Mouse (Mus musculus): ENCODE measurements around the gene H2-M10.2. TPM values are rescaled to one million over a fixed set of nuclear protein-coding genes. Genes with fewer than 3 reads are reported as not detected.

H2-M10.2 gene
- not detected in 2 replicates for polyA plus RNA-seq (2015; fragmentation: Nextera tagmentation; extraction: Ambion mirVana)

DNA sequence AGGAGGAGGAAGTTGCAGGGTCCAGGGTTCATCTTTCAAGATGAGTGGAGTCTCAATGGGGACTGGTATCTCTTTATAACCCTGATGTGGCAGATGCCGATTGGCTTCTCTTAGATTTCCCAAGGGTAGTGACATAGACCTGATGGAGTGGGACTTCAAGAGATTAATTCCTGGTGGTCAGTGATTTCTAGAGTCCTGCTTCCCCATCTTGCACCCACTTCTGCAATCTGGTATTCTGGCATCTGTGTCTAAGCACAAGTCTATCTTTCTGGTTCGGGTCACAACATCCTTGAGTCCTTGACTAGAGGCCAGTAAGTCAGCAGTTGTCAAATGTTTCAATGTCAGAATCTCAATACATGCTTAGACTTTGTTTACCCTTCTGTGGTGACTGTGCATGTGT lies at the start of gene H2-M10.2:
Gene H2-M10.2, minus strand, starts transcription at position 101 of the 400 bp plus-strand sequence.
- Histone ChIP-seq H3K4me1 (replicated peaks; ENCODE audit: insufficient read depth, low read length) (no peaks in the 10 kb centered on the region), H3K27me3 (ENCODE audit: insufficient read depth, low read length) (no peaks in the 10 kb centered on the region), H3K27ac (no peak within 1 kb of the TSS), H3K9me3 (replicated peaks; ENCODE audit: low read length) (0 out of 2 replicates have a peak, but pooled peaks cover 4% of the 10 kb centered on the region), H3K4me3 (replicated peaks; ENCODE audit: low read depth, low read length) (no peak within 1 kb of the TSS), H3K4me2 (ENCODE audit: low read length) (no peak within 1 kb of the TSS), H3K9ac (ENCODE audit: low read depth, low read length) (no peak within 1 kb of the TSS), H3K36me3 (ENCODE audit: insufficient read depth, low read length) (0 out of 2 replicates have a peak, but pooled peaks cover 4% of the 10 kb centered on the region)
- DNase-seq (ENCODE audit: low spot score) = no peak
- TF ChIP-seq CTCF (IDR thresholded peaks at IDR 0.05; ENCODE audit: low read depth) = no peak
- ATAC-seq (replicated peaks; ENCODE audit: low FRiP score, low read depth) = no peak
- 89% methylated on average over 2 of the region's 2 CpGs for whole genome bisulfite sequencing

DNA sequence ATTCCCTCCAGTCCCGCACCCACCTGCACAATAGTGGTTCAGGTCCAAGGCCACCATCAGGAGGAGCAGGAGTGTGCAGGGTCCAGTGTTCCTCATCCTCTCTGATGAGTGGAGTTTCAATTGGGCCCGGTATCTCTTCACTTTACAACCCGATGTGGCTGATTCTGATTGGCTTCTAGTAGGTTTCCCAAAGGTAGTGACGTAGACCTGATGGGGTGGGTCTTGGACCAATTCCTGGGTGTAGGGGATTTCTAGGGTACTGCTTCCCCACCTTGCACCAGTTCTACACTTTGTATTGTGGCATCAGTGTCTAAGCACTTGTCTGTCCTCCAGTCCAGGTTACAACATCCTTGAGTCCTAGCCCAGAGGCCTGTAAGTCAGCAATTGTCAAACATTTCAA lies 39.8 kb upstream of the H2-M10.2 start, which contains the start of gene H2-M10.1:
Gene H2-M10.1, minus strand, starts transcription at position 101 of the 400 bp plus-strand sequence.
- Histone ChIP-seq H3K4me1 (replicated peaks; ENCODE audit: insufficient read depth, low read length) (no peaks in the 10 kb centered on the region), H3K9me3 (replicated peaks; ENCODE audit: low read length) (no peaks in the 10 kb centered on the region), H3K4me3 (replicated peaks; ENCODE audit: low read depth, low read length) (no peak within 1 kb of the TSS), H3K4me2 (ENCODE audit: low read length) (no peak within 1 kb of the TSS), H3K27ac (no peak within 1 kb of the TSS), H3K27me3 (ENCODE audit: insufficient read depth, low read length) (no peaks in the 10 kb centered on the region), H3K36me3 (ENCODE audit: insufficient read depth, low read length) (no peaks in the 10 kb centered on the region), H3K9ac (ENCODE audit: low read depth, low read length) (no peak within 1 kb of the TSS)
- 92% methylated on average over 4 of the region's 4 CpGs for WGBS
- ATAC-seq (replicated peaks; ENCODE audit: low FRiP score, low read depth) (no peak), DNase-seq (ENCODE audit: low spot score) (no peak)
- TF ChIP-seq CTCF (IDR thresholded peaks at IDR 0.05; ENCODE audit: low read depth) = no peak

DNA sequence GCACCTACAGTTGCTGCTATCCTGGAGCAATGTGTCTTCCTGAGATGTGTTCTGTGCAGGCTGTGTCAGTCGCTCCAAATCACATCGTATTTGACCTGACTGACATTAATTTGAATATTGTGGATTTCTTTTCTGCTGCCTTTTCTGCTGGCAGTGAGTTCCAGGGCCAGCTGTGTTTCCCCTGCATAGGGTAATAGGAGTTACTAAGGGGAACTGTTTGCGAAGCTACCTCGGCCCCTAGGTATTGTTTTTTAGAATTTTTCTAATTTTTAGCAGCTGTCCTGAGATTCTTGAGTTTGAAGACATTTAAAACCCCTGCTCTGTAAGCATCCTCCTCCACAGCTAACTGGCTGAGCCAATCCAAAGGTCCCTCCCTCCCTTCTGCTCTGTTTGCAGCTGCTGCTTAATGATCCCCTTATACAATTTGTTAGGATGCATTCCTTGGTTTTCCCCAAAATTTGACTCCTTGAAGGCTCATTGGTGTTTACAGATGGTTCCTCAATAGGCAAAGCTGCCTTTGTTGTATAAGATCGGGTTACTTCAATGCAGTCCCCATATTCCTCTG lies 29.5 kb upstream of the H2-M10.2 start:
- peak overlapping the region; percentile 50 for H3K4me3 ChIP-seq (replicated peaks; ENCODE audit: low read depth, low read length)
- DNase-seq (ENCODE audit: low spot score) = peak; percentile 23
- no peak for TF ChIP-seq CTCF (IDR thresholded peaks at IDR 0.05; ENCODE audit: low read depth)
- no peaks in the 10 kb centered on the region for H3K9me3 ChIP-seq (replicated peaks; ENCODE audit: low read length)
- H3K27ac ChIP-seq = no peak overlapping the region
- no peaks in the 10 kb centered on the region for H3K4me1 ChIP-seq (replicated peaks; ENCODE audit: insufficient read depth, low read length)
- H3K9ac ChIP-seq (ENCODE audit: low read depth, low read length) = no peak overlapping the region
- H3K27me3 ChIP-seq (ENCODE audit: insufficient read depth, low read length) = no peaks in the 10 kb centered on the region
- peak overlapping the region; percentile 86 for H3K4me2 ChIP-seq (ENCODE audit: low read length)
- 13% methylated on average over 5 of the region's 5 CpGs for WGBS
- H3K36me3 ChIP-seq (ENCODE audit: insufficient read depth, low read length) = no peaks in the 10 kb centered on the region
- ATAC-seq (replicated peaks; ENCODE audit: low FRiP score, low read depth) = no peak; the same call in 1 of the 2 replicates

- Histone ChIP-seq H3K4me1 (replicated peaks; ENCODE audit: insufficient read depth, low read length) (no peaks in the 10 kb centered on the region), H3K27me3 (ENCODE audit: insufficient read depth, low read length) (no peaks in the 10 kb centered on the region), H3K4me3 (replicated peaks; ENCODE audit: low read depth, low read length) (peak overlapping the region; percentile 50), H3K9me3 (replicated peaks; ENCODE audit: low read length) (no peaks in the 10 kb centered on the region), H3K36me3 (ENCODE audit: insufficient read depth, low read length) (no peaks in the 10 kb centered on the region), H3K9ac (ENCODE audit: low read depth, low read length) (peak overlapping the region; percentile 14), H3K27ac (0 out of 2 replicates have a peak overlapping the region, but pooled peaks have one; percentile 15), H3K4me2 (ENCODE audit: low read length) (peak overlapping the region; percentile 86)
- WGBS = 1% methylated on average over 19 of the region's 19 CpGs
- peak; percentile 66 for DNase-seq (ENCODE audit: low spot score)
- peak; percentile 68; the same call in 1 of the 2 replicates for ATAC-seq (replicated peaks; ENCODE audit: low FRiP score, low read depth)
- no peak for TF ChIP-seq CTCF (IDR thresholded peaks at IDR 0.05; ENCODE audit: low read depth)
Measured at GRCm38 (mm10) chr17:36315041-36315688, 28.9 kb upstream of the H2-M10.2 start.

- H3K36me3 ChIP-seq (ENCODE audit: insufficient read depth, low read length) = no peaks in the 10 kb centered on the region
- no peaks in the 10 kb centered on the region for H3K4me1 ChIP-seq (replicated peaks; ENCODE audit: insufficient read depth, low read length)
- H3K27me3 ChIP-seq (ENCODE audit: insufficient read depth, low read length) = no peaks in the 10 kb centered on the region
- H3K4me2 ChIP-seq (ENCODE audit: low read length) = peak overlapping the region; percentile 86
- H3K9ac ChIP-seq (ENCODE audit: low read depth, low read length) = no peak overlapping the region
- H3K4me3 ChIP-seq (replicated peaks; ENCODE audit: low read depth, low read length) = peak overlapping the region; percentile 50
- no peaks in the 10 kb centered on the region for H3K9me3 ChIP-seq (replicated peaks; ENCODE audit: low read length)
- DNase-seq (ENCODE audit: low spot score) (peak; percentile 35), ATAC-seq (replicated peaks; ENCODE audit: low FRiP score, low read depth) (no peak)
- H3K27ac ChIP-seq = no peak overlapping the region
- no peak for TF ChIP-seq CTCF (IDR thresholded peaks at IDR 0.05; ENCODE audit: low read depth)
- WGBS = 3% methylated on average over 9 of the region's 9 CpGs
Measured at GRCm38 (mm10) chr17:36314511-36314910, 28.2 kb upstream of the H2-M10.2 start.

- Histone ChIP-seq H3K27me3 (ENCODE audit: insufficient read depth, low read length) (no peaks in the 10 kb centered on the region), H3K9ac (ENCODE audit: low read depth, low read length) (no peak overlapping the region), H3K36me3 (ENCODE audit: insufficient read depth, low read length) (no peaks in the 10 kb centered on the region), H3K9me3 (replicated peaks; ENCODE audit: low read length) (no peaks in the 10 kb centered on the region), H3K27ac (no peak overlapping the region), H3K4me1 (replicated peaks; ENCODE audit: insufficient read depth, low read length) (no peaks in the 10 kb centered on the region), H3K4me3 (replicated peaks; ENCODE audit: low read depth, low read length) (no peak overlapping the region), H3K4me2 (ENCODE audit: low read length) (no peak overlapping the region)
- no peak for TF ChIP-seq CTCF (IDR thresholded peaks at IDR 0.05; ENCODE audit: low read depth)
- DNase-seq (ENCODE audit: low spot score) (no peak), ATAC-seq (replicated peaks; ENCODE audit: low FRiP score, low read depth) (no peak)
- 21% methylated on average over 1 of the region's 1 CpGs for WGBS
Measured at GRCm38 (mm10) chr17:36309293-36309692, 23.0 kb upstream of the H2-M10.2 start.

Measured in kidney, postnatal 0 days (tissue).